Mouse (Mus musculus) embryonic facial prominence, embryonic 11.5 days (tissue): Measurements from ENCODE around the gene Fgfr2. TPM values are rescaled to one million over a fixed set of nuclear protein-coding genes. Genes with fewer than 3 reads are reported as not detected.
A peak's percentile ranks its signal among the peaks of the same experiment; 100 is the strongest.

ENCODE experiments used
- ATAC-seq: fragments of 200-750 bp; cut with Nextera tagmentation; replicated peaks from 2 replicates; pipeline ENCODE4 v1.8.0; 2017; ENCODE audit warnings: low read depth; ENCODE audit not compliant: insufficient number of reproducible peaks, low FRiP score, low TSS enrichment
- DNase-seq: peaks from one replicate; pipeline ENCODE4 v3.0.0-alpha.2; 2015; ENCODE audit warnings: low spot score
- H3K27ac ChIP-seq: fragments of 300-500 bp; sonication (generic); replicated peaks from 2 replicates; pipeline ENCODE4 v1.5.1; 2014; ENCODE audit warnings: mild to moderate bottlenecking, low read depth, low read length, control low read depth
- H3K27me3 ChIP-seq: fragments of 300-500 bp; sonication (generic); 2 replicates; pipeline ENCODE4 v1.6.1; 2014; ENCODE audit warnings: mild to moderate bottlenecking, low read length, moderate library complexity, mixed read lengths; ENCODE audit not compliant: control insufficient read depth, insufficient read depth
- H3K36me3 ChIP-seq: fragments of 300-500 bp; sonication (generic); replicated peaks from 2 replicates; pipeline ENCODE4 v1.6.1; 2014; ENCODE audit warnings: low read depth, mild to moderate bottlenecking, low read length, moderate library complexity, mixed read lengths; ENCODE audit not compliant: control insufficient read depth, insufficient read depth
- H3K4me1 ChIP-seq: fragments of 300-500 bp; sonication (generic); 2 replicates; pipeline ENCODE4 v1.6.1; 2014; ENCODE audit warnings: low read length, mixed read lengths; ENCODE audit not compliant: control insufficient read depth, insufficient read depth
- H3K4me2 ChIP-seq: fragments of 300-500 bp; sonication (generic); 2 replicates; pipeline ENCODE4 v1.6.1; 2014; ENCODE audit warnings: low read depth, mild to moderate bottlenecking, control low read depth, low read length, moderate library complexity
- H3K4me3 ChIP-seq: fragments of 300-500 bp; sonication (generic); 2 replicates; pipeline ENCODE4 v1.5.1; 2014; ENCODE audit warnings: low read depth, low read length, control low read depth
- H3K9ac ChIP-seq: fragments of 300-500 bp; sonication (generic); replicated peaks from 2 replicates; pipeline ENCODE4 v1.6.1; 2014; ENCODE audit warnings: mild to moderate bottlenecking, control low read depth, low read length
- H3K9me3 ChIP-seq: fragments of 300-500 bp; sonication (generic); replicated peaks from 2 replicates; pipeline ENCODE4 v1.6.1; 2016; ENCODE audit warnings: mild to moderate bottlenecking, low read length, inconsistent platforms, mixed read lengths; ENCODE audit not compliant: control insufficient read depth
- WGBS: fragments of 180-500 bp; shearing (Covaris S2); extraction: QIAGEN DNeasy Blood & Tissue Kit; methylation state at CpG from one replicate; pipeline ENCODE4 v1.1.7; 2014; 5-methylcytosine and 5-hydroxymethylcytosine counted together
- polyA plus RNA-seq: library from polyadenylated mRNA; unstranded; fragments of >200 nt; fragmentation: Nextera tagmentation; extraction: Ambion mirVana; gene quantifications from 2 replicates; pipeline ENCODE4 v1.2.1, GENCODE M21; 2014

The Fgfr2 gene
- polyA plus RNA-seq, 1 experiment from 2014 or later, result 75.6 TPM

DNA sequence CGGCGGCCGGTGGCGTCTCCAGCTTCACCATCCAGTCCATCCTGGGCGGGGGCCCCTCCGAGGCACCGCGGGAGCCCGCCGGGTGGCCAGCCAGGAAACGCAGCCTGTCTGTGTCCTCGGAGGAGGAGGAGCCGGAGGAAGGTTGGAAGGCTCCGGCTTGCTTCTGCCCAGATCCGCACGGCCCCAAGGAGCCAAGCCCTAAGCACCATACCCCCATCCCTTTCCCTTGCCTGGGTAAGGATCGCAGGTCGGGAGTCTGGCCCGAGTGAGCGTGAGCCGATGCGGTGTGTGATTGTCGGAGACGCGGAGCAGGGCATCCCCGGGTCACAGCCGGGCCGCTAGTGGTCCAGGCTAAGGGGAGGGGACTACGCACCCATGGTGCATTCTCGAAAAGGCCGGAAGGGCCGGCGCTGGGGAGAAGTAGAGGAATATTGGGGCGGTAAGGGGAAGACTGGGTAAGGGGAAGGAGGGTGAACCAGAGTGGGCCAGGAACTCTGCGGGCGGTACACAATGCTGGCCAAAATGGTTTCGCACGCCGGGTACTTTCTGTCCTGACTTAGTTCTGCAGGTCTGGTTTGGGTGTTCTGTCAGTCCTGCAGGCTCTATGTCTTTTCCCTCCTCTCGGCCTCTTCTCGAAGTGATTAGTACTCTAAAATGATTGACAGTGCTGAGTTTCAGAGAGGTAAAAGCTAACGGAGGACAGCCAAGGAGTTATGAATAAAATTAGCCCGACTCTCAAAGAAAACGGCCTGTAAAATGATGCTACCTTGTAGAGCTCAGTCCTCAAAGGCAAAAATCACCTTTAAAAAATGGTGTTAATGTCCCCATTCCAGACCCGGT, 1568.6 kb downstream of the Fgfr2 start:
- 1% methylated on average over 43 of the region's 45 CpGs for WGBS
- H3K36me3 ChIP-seq, result no peaks in the 10 kb centered on the region
- no peak overlapping the region for H3K9ac ChIP-seq
- H3K4me3 ChIP-seq, result peak overlapping the region; percentile 31
- H3K4me1 ChIP-seq, result peaks cover 8% of the 10 kb centered on the region
- peak; percentile 29 for DNase-seq
- no peaks in the 10 kb centered on the region for H3K9me3 ChIP-seq
- peak overlapping the region; percentile 55 for H3K4me2 ChIP-seq
- no peak overlapping the region for H3K27ac ChIP-seq
- H3K27me3 ChIP-seq, result peaks cover 83% of the 10 kb centered on the region
- ATAC-seq, result 0 out of 2 replicates have a peak, but pooled peaks have one; percentile 41

DNA sequence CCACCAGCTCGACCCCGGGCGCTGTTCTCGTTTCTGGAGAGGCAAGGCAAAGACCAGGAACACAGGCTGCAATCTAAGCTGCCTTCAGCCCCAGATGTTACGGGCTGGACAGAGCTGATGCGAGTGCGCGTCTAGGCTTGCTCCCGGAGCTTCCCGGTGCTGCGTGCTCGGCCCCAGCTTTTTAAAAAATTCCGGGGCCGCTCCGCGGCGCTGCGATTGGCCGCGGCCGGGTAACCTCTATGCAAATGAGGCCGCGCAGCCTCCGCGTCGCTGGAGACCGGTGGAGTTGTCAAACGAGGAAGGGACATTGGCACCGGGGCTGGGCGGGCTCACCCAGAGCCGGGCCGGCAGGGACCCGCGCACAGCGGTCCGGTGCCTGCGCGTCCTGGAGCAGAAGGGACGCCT, 1569.4 kb downstream of the Fgfr2 start:
- Histone ChIP-seq H3K9ac (no peak overlapping the region), H3K4me2 (peak overlapping the region; percentile 55), H3K27ac (no peak overlapping the region), H3K4me1 (peaks cover 8% of the 10 kb centered on the region), H3K36me3 (no peaks in the 10 kb centered on the region), H3K4me3 (peak overlapping the region; percentile 31), H3K9me3 (no peaks in the 10 kb centered on the region), H3K27me3 (peaks cover 90% of the 10 kb centered on the region)
- DNase-seq, result peak; percentile 64
- ATAC-seq, result no peak; the same call in 1 of the 2 replicates
- under 1% methylated on average over 38 of the region's 39 CpGs for WGBS

DNA sequence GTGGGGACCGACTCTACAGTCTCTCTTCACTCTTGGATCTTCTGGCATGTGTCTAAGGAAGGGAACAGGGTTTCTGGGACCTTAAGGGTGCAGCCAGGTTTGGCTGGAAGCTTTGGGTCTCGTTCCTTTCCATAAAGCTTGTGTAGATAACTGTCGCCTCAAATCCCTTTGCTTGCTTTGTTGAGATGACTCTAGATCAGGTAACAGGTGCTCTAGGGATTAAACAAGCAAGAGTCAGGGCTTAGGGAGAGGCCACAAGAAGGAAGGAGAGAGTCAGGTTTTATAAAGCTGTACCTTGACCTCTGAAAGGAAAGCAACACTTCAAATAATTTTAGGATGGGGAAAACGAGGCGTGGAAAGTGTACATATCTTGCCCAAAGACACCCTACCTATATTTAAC, 1570.4 kb downstream of the Fgfr2 start:
- Histone ChIP-seq H3K4me2 (no peak overlapping the region), H3K4me1 (peaks cover 8% of the 10 kb centered on the region), H3K9ac (no peak overlapping the region), H3K4me3 (no peak overlapping the region), H3K27ac (no peak overlapping the region), H3K9me3 (no peaks in the 10 kb centered on the region), H3K27me3 (peaks cover 95% of the 10 kb centered on the region), H3K36me3 (no peaks in the 10 kb centered on the region)
- ATAC-seq (no peak), DNase-seq (no peak)
- WGBS, result 1% methylated on average over 5 of the region's 5 CpGs

GRCm38 (mm10) chr7:131551931-131552741, 1571.0 kb downstream of the Fgfr2 start:
- Histone ChIP-seq H3K4me1 (peaks cover 8% of the 10 kb centered on the region), H3K9ac (no peak overlapping the region), H3K27me3 (peaks cover 94% of the 10 kb centered on the region), H3K4me3 (no peak overlapping the region), H3K4me2 (no peak overlapping the region), H3K9me3 (no peaks in the 10 kb centered on the region), H3K36me3 (no peaks in the 10 kb centered on the region), H3K27ac (no peak overlapping the region)
- no peak for ATAC-seq
- peak; percentile 23 for DNase-seq
- WGBS, result under 1% methylated on average over 42 of the region's 42 CpGs

GRCm38 (mm10) chr7:131551471-131551870, 1571.7 kb downstream of the Fgfr2 start:
- WGBS, result 2% methylated on average over 4 of the region's 4 CpGs
- peak; percentile 14 for DNase-seq

GRCm38 (mm10) chr7:131548473-131548872, 1574.7 kb downstream of the Fgfr2 start, which contains the start of gene Hmx2:
Gene Hmx2 (plus strand): TSS chr7:131548773.
- Histone ChIP-seq H3K36me3 (no peaks in the 10 kb centered on the region), H3K4me3 (no peak within 1 kb of the TSS), H3K27me3 (peaks cover 90% of the 10 kb centered on the region), H3K9ac (no peak within 1 kb of the TSS), H3K4me2 (no peak within 1 kb of the TSS), H3K4me1 (no peaks in the 10 kb centered on the region; the same call in 1 of the 2 replicates), H3K27ac (no peak within 1 kb of the TSS), H3K9me3 (no peaks in the 10 kb centered on the region)
- DNase-seq, result no peak
- no peak for ATAC-seq
- WGBS, result 2% methylated on average over 3 of the region's 3 CpGs

More at GRCm38 (mm10) chr7:131551471-131551870, 1571.7 kb downstream of the Fgfr2 start:
- no peaks in the 10 kb centered on the region for H3K9me3 ChIP-seq
- no peak overlapping the region for H3K9ac ChIP-seq
- H3K36me3 ChIP-seq, result no peaks in the 10 kb centered on the region
- no peak overlapping the region for H3K4me3 ChIP-seq
- no peak overlapping the region for H3K4me2 ChIP-seq
- H3K4me1 ChIP-seq, result peaks cover 8% of the 10 kb centered on the region
- H3K27ac ChIP-seq, result no peak overlapping the region
- ATAC-seq, result no peak
- peaks cover 94% of the 10 kb centered on the region for H3K27me3 ChIP-seq

- H3K27ac ChIP-seq, result no peak overlapping the region
- no peak overlapping the region for H3K4me2 ChIP-seq
- H3K4me1 ChIP-seq, result peaks cover 6% of the 10 kb centered on the region
- no peak overlapping the region for H3K9ac ChIP-seq
- 3% methylated on average over 5 of the region's 5 CpGs for WGBS
- peaks cover 90% of the 10 kb centered on the region for H3K27me3 ChIP-seq
- ATAC-seq (no peak), DNase-seq (no peak)
- H3K4me3 ChIP-seq, result no peak overlapping the region
- H3K9me3 ChIP-seq, result no peaks in the 10 kb centered on the region
- no peaks in the 10 kb centered on the region for H3K36me3 ChIP-seq
Observed at GRCm38 (mm10) chr7:131547481-131547880, 1575.7 kb downstream of the Fgfr2 start.
